Comparison of ENCODE assay signal across 16 mouse cellular contexts in genomic region chr14:21929048-21929447, GRCm38 (mm10).
"Had no signal": no experiment of that assay in that cellular context is flagged by ENCODE, and none has a peak within 500 bp of the region (broad histone marks: within the 10 kb centered on the region; RNA-seq: fewer than 3 reads in every experiment).

No protein-coding gene starts in this region.

- ATAC-seq: hindbrain, postnatal 0 days; inflammation-experienced regulatory T-cells, adult 6 months; intestine, embryonic 15.5 days; intestine, postnatal 0 days had no signal

- DNase-seq: gastrocnemius, adult 2 months; gastrocnemius, postnatal 10 days; gastrocnemius, postnatal 25 days; heart, adult 2 months; heart, postnatal 4 days; kidney, adult 18-20 months; kidney, adult 8-10 months; kidney, postnatal 10 days; kidney, postnatal 25 days; kidney, postnatal 4 days; liver; liver, embryonic 13.5 days had no signal
